In genomic region chr5:129217481-129218221, GRCm38 (mm10) we compare ENCODE assay signal across 7 mouse cellular contexts.
DNase-seq lines count a peak whose midpoint lies in the region; ATAC-seq and TF ChIP-seq lines count a peak whose summit lies in the region.

No protein-coding gene starts in this region.

- WGBS in embryonic facial prominence, embryonic 13.5 days = 8% methylated on average over 22 of the region's 22 CpGs
- WGBS in intestine, postnatal 0 days = 9% methylated on average over 22 of the region's 22 CpGs
- 8% methylated on average over 22 of the region's 22 CpGs for WGBS in neural tube, embryonic 15.5 days

- ATAC-seq in embryonic facial prominence, embryonic 13.5 days (ENCODE audit: insufficient number of reproducible peaks, insufficient read depth, low FRiP score, low TSS enrichment, low read depth) = no peak
- no peak for ATAC-seq in intestine, postnatal 0 days
- no peak for ATAC-seq in neural tube, embryonic 15.5 days (ENCODE audit: low FRiP score)
- ATAC-seq in CD4-positive, CD25-positive, alpha-beta regulatory T cell, adult 4 months = no peak

- no peak for TF ChIP-seq CTCF in intestine, postnatal 0 days (IDR thresholded peaks at IDR 0.05; ENCODE audit: low read depth)

- no peaks in the 10 kb centered on the region for H3K36me3 ChIP-seq in embryonic facial prominence, embryonic 13.5 days
- no peaks in the 10 kb centered on the region for H3K36me3 ChIP-seq in intestine, postnatal 0 days (ENCODE audit: control insufficient read depth, insufficient read depth)
- no peaks in the 10 kb centered on the region for H3K36me3 ChIP-seq in neural tube, embryonic 15.5 days

- H3K4me1 ChIP-seq in embryonic facial prominence, embryonic 13.5 days = peaks cover 12% of the 10 kb centered on the region
- H3K4me1 ChIP-seq in intestine, postnatal 0 days (replicated peaks; ENCODE audit: control insufficient read depth, insufficient read depth, low read length) = no peaks in the 10 kb centered on the region
- H3K4me1 ChIP-seq in neural tube, embryonic 15.5 days = peaks cover 23% of the 10 kb centered on the region

- peak overlapping the region; percentile 20 for H3K4me3 ChIP-seq in embryonic facial prominence, embryonic 13.5 days
- no peak overlapping the region for H3K4me3 ChIP-seq in intestine, postnatal 0 days (ENCODE audit: low read depth, low read length)
- no peak overlapping the region for H3K4me3 ChIP-seq in neural tube, embryonic 15.5 days (replicated peaks)

- no peak overlapping the region for H3K27ac ChIP-seq in embryonic facial prominence, embryonic 13.5 days
- no peak overlapping the region for H3K27ac ChIP-seq in intestine, postnatal 0 days (ENCODE audit: low read depth, low read length)
- H3K27ac ChIP-seq in neural tube, embryonic 15.5 days (replicated peaks) = no peak overlapping the region

- no peaks in the 10 kb centered on the region for H3K9me3 ChIP-seq in embryonic facial prominence, embryonic 13.5 days
- H3K9me3 ChIP-seq in intestine, postnatal 0 days (ENCODE audit: control insufficient read depth) = no peaks in the 10 kb centered on the region
- H3K9me3 ChIP-seq in neural tube, embryonic 15.5 days (replicated peaks) = no peaks in the 10 kb centered on the region

- no peak overlapping the region for H3K9ac ChIP-seq in embryonic facial prominence, embryonic 13.5 days
- H3K9ac ChIP-seq in intestine, postnatal 0 days (ENCODE audit: low read depth, low read length) = no peak overlapping the region
- H3K9ac ChIP-seq in neural tube, embryonic 15.5 days (replicated peaks) = no peak overlapping the region

- DNase-seq in testis, postnatal 10 days (ENCODE audit: low spot score) = peak; percentile 59
- no peak for DNase-seq in testis, postnatal 14 days (ENCODE audit: low spot score)
- no peak for DNase-seq in layer of hippocampus, postnatal 36 days

- peak overlapping the region; percentile 55 for H3K4me2 ChIP-seq in embryonic facial prominence, embryonic 13.5 days
- H3K4me2 ChIP-seq in intestine, postnatal 0 days (replicated peaks; ENCODE audit: low read depth) = 0 out of 2 replicates have a peak overlapping the region, but pooled peaks have one; percentile 17
- H3K4me2 ChIP-seq in neural tube, embryonic 15.5 days = peak overlapping the region; percentile 28

- peaks cover 7% of the 10 kb centered on the region; the same call in 1 of the 2 replicates for H3K27me3 ChIP-seq in embryonic facial prominence, embryonic 13.5 days
- H3K27me3 ChIP-seq in intestine, postnatal 0 days (replicated peaks; ENCODE audit: control insufficient read depth, insufficient read depth, low read length) = no peaks in the 10 kb centered on the region
- no peaks in the 10 kb centered on the region for H3K27me3 ChIP-seq in neural tube, embryonic 15.5 days (replicated peaks)
